Mouse (Mus musculus) layer of hippocampus, postnatal 25 days (tissue): Measurements from ENCODE around the gene Thbs4. TPM values are rescaled to one million over a fixed set of nuclear protein-coding genes. Genes with fewer than 3 reads are reported as not detected.
"Not testable (repeated sequence)": the region's sequence is repeated elsewhere in the genome, so short reads cannot be mapped to it uniquely, and the experiment has no call there.

Experiments
- DNase-seq, 2 experiments: peaks; one replicate each; pipeline ENCODE4 v3.0.0; 2022; ENCODE audit warnings: mixed read lengths in 2 of 2, low spot score in 1 of 2; ENCODE audit errors: extremely low spot score in 1 of 2
- total RNA-seq, 2 experiments: library from RNA; stranded (reverse); gene quantifications; 2 replicates each; pipeline ENCODE4 v1.2.3; 2021

Thbs4 gene
- 10 to 100 TPM; 21.0 to 22.9 TPM for total RNA-seq

DNA sequence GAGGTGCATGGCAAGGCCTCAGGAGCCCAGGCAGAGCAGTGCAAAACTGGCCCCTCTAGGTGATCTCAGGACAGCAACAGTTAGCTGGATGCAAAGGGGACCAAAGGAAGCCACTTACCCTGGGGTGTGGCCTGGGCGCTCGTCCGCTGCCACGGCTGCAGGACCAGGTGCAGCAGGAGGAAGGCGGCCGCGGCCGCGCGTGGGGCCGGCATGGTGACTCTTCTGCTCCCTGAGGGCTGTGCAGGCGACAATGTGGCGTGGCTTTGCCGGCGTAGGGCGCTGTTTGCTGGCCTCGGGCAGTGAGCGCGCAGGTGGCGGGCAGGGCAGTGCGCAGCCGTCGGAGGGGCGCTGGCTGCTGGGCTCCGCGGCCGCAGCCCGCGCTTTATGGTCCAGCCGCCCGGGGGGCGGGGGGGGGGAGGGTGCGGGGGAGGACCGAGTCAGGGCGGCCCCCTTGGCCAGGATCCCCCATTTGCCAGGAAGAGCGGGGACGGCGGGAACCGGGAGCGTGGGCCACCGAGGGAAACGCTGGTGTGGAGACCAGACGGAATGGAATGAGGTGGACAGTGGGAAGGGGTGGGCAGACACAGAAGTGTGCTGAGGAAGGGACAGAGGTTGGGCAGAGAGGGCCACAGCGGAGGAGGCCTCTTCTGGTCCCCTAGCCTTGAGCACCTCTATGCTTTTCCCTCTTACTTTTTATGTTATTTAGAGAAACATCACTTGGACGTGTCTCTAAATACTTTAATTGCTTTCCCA is at the start of gene Thbs4:
Thbs4 (minus strand) TSS at position 357 of the 753 bp plus-strand sequence.
- no peak for DNase-seq

DNA sequence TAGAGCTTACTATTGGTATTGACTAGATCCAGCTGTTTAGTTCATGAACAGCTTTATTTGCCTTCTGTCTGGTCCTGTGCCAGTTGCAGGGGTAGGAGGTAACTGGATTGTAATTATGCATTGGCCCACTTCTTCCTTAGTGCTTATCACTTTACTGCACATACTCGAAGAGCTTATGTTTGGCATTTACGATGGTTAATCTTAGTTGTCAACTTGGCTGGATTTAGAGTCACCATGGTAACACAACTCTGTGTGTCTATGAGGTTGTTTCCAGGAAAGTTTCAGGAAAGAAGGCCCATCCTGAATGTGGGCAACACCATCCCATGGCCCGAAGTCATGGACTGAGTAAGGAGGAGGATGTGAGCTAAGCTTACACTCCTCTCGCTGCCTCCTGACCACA is 38.5 kb upstream of the Thbs4 start:
- DNase-seq: no peak

DNA sequence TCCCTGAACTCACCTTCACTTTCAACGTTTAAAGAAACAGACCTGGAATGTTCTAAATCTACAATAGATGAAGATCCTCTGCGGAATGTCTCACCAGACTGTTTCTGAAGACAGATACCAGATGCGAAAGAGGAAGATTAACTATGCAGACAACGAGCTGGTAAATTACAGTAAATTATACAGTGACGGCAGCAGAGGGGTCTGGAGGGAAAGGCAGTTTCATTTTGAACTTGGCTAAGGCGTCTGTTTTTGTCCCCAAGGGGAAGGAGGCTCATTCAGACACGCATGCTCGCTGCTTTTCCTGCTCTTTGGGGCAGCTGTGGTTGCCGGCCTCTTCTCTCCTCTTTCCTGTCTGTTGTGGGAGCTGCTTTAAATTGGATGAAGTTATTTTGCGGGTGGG is 34.2 kb upstream of the Thbs4 start:
- no peak for DNase-seq

DNA sequence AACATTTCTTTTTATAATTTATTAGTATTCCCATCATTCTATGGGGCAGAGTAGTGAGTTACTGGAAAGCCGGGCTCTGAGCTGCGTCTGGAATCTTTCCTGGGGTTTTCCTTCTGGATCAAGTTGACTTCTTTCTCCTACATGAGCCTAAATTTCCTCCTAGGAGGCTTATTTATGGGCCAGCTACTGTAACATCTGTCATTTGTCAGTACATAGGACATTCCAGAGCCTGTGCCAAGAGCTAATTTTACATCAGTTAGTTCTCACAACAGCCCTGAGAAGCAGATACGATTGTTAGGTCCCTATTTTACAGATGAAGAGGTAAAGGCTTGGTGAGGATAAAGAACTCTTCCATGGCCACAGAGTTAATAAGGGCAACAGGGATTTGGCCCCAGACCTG is 22.7 kb upstream of the Thbs4 start:
- no peak for DNase-seq

DNA sequence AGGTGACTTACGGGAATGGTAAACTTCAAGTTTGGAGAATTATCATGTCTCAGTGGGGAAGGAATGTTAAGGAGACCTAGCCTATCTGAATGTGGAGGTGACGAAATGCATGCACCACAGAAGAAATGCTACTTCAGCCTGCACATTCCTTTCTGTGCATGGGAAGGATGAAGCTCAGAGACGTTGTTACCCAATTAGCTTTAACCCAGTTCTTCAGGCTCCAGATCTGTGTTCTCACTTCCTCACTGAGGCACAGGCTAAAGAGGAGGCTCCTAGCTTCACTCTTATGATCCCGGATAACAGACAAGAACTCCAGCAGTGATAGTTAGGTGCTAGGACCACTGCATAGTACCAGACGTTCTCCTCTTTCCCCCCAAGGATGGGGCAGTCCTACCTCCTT is 21.7 kb upstream of the Thbs4 start:
- no peak for DNase-seq

DNA sequence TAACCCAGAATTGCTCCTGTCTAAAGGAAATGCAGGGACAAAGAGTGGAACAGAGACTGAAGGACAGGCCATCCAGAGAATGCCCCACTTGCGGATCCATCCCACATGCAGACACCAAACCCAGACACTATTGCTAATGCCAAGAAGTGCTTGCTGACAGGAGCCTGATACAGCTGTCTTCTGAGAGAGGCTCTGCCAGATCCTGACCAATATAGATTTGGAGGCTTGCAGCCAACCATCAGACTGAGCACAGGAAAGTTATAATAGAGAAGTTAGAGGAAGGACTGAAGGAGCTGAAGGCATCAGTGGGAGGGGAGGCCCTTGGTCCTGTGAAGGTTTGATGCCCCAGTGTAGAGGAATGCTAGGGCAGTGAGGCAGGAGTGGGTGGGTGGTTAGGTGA is 16.0 kb upstream of the Thbs4 start:
- DNase-seq: not testable (repeated sequence)

DNA sequence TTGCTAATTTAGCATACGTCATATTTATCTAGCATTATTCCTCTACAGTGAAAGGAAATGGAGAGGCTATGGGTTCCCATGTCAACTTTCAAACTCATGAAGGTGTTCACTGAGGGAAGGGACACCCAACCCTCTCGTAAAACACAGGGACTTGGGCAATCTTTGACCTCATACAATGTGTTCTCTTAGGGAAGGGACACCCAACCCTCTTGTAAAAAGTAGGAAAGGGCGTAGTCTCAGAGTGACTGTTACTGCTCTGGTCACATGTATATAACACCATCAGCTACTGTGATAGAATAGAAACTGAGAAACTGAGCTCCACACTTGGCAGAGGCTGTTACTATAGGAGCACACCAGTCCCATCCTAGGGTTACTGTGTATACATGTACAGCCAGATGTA is 13.2 kb upstream of the Thbs4 start:
- DNase-seq: no peak

DNA sequence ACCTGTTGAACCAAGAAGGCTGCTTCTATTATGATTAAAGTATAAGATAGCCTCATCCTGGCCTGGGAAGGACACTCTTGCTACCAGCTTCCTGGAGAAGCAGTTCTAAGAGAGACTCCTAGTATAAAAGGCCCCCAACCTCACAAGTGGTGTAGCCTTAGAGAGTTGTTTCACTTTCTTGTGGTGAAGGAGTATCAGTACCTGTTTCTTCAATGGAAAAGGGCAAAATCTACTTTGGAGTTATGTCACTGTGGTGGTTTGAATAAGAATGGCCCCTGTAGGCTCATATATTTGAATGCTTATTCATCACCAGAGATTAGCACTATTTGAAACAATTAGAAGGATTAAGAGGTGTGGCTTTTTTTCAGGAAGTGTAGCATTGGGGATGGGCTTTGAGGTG is 12.2 kb upstream of the Thbs4 start:
- no peak for DNase-seq

DNA sequence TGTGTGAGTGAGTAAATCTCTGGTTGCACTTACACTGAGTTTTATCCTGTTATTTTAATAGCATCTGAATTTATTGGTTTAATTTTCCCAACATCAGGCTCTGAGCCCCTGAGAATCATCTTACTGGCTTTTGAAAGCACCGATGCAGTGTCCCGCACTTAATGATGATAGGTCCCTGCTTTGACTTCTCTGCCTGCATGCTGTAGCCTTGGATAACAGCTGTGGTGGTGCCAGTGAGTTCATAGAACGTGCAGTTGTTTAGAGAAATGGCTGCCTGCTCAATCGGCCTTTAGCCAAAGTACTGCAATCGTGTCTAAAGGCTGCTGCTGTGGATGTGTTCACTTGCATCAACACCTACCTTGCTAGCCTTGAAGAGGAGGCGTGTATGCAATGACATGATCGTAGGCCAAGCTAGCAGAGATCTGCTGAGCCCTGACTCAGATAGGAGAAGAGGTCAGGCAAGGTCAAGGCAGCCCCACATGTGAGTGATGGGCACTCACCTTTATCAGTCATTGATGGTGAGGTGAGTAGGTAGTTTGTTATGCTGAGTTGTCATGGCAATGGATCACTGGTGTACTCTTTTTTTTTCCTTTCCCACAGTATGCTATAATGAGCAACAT is 4.8 kb upstream of the Thbs4 start:
- no peak for DNase-seq

DNA sequence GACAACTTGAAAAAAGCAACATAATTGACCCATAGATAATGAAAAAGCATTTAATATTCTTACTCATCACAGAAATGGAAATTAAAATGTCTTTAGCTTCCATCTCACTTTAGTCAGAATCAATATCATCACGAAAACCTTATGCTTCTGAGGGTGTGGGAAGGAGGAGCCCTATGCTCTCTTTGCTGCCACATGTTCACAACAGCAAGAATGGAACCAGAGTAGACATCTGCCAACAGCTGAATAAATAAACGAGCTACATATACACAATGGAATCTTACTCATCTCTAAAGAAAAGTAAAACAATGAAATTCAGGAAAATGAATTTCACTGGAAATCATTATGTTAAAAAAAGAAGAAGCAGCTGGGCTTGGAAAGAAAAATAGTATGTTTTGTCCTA is 4.2 kb upstream of the Thbs4 start:
- DNase-seq: no peak

DNA sequence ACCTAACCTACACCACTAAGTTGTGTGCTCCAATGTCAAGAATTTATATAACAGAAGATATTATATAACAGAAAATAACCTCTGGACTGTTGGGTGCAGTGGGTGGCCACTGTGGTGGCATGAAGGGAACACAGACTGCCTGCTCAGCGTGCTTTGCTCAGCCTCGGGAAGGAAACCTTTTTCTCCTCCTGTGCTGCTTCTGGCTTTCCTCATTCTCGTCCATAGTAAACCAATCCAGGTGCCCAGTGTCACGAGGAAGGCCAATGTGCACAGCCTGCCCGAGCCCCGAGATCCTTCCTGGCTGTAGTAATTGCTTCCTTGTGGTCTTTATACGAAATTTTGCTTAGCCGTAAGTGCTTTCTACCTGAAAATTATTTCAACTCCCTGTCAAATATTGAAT is 982 bp downstream of the Thbs4 start:
- no peak for DNase-seq

DNA sequence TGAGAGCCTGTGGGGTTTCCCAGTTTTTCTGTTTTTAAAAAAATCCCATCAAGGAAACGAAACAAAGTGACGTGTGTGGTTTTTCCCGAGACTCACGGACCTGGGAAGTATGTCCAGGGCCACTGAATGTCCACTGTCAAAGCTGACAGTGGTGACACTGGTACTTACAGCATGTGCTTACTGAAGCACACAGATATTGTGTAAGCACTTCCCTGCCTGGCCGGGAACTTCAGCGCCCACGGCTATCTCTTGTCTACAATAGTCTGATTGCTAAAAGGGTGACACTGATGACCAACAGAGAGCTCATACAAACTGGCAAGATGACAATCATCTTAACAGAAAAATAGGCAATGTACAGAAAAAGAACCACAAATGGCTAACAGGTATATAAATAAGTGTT is 3.1 kb downstream of the Thbs4 start:
- no peak for DNase-seq

DNA sequence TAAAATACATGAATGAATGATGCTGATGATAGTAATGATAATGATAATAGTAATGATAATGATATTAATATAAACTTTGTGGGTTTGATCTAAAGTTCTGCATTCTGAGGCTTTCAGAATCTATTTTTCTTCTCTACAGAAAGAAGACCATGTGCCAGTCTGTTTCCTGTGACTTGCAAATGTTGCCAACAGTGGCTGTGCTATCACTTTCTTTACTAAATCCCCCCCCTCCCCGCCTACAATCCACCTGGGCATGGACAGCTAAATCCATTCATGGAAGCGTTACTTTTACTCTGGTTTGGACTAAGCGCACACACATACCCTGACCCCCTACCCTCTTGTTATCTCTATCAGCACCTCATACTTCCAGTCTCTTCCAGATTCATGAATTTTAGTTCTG is 10.3 kb downstream of the Thbs4 start:
- no peak for DNase-seq

DNA sequence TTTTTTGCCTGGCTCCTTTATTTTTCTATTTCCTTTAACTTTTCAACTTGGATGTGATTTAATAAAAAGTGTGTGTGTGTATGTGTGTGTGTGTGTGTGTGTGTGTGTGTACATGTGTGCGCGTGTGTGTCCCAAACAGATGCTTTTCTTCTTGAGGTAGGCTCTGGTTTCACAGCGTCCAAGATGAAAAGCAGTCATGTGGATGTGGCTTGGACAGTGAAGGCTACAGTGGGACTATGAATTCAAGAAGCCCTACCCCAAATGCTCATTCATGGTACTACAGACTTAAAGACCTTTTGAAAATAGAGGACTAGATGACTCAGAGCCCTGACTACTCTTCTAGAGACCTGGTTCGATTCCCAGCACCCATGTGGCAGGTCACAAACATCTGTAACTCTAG is 11.1 kb downstream of the Thbs4 start:
- no peak for DNase-seq

DNA sequence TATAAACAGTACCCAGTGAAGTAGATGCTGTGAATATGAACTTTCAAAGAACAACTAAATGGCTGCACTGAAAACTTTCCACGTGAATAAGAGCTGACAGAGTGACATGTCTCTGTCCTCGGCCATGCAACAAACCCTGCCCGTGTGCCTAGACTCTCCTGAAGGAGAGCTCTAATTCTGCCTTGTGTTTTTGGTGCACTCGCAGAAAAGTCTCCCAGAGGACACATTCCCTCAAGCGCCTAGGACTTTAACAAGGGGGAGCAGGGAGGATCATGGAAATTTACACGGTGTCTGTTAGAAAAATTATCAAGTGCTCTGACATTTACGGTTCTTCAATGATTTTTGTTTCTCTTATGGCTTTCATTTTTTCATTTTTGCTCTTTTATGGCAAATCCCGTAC is 13.7 kb downstream of the Thbs4 start:
- no peak for DNase-seq

DNA sequence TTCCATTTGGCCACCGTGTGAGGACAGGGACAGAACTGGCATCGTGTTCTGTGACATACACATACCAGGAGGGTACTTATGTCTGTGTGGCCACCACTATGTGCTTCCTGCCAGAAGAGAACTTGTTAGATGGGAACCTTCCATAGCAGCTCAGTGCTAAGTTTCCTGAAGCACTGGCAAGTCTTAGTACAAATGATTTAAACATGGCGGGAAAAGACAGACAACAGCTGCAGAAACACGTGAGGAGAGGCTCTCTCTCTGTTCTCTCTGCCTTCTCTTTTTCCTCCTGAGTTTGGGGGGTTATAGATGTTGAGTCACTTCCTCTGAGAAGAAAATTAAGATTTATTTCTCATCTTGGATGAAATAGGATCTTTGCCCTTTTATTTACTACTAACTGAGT is 14.5 kb downstream of the Thbs4 start:
- no peak for DNase-seq

DNA sequence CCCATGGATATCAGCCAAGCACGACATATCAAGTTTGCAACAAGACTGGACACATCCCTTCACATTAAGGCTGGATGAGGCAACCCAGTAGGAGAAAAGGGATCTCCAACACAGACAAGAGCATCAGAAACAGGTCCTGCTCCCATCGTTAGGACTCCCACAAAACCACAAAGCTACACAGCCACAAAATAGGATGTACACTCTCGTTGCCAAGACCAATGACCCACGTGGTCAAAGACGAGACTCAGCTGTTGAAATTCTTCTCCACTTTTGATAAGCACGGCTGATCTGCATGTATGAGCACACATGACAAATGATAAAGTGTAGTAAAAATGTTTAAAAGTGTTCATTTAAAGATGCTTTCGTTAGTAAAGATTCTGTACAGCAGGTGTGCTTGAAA is 16.0 kb downstream of the Thbs4 start:
- DNase-seq: no peak

DNA sequence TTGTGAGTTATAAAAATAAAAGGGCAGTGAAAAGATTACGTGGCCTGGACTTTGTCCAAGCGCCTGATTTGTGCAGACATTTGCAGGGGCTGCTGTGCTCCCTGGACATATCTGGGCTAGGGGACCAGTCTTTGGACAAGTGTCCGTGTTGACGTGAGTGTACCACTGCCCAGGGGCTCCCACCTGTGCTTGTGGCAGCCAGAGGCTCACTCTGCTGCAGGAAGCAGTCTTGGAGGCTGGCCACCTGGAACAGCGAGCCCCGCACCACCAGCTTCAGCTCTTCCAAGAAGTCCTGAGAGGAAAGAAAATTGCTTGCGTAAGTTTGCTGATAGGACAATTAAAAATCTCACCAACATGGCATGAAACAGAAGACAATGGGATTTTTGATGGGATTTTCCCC is 18.7 kb downstream of the Thbs4 start:
- no peak for DNase-seq

DNA sequence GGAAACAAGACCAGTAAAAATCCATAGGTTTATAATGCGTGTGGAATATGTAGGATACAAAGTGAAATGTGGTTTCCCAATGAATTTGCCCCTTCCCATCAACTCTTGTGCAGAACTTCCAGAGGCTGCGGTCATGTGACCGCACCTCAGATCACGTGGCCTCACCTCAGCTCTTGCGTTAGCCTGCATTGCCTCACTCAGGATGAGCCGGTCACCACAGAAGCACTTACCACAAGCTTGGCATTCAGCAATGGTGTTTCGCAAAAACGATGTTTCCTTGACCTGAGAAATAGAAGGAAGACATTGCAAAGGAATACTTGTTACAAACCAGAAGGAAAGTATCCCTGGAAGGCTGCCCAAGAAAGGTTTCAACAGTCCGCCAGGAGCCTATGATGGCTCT is 19.7 kb downstream of the Thbs4 start:
- DNase-seq: no peak

DNA sequence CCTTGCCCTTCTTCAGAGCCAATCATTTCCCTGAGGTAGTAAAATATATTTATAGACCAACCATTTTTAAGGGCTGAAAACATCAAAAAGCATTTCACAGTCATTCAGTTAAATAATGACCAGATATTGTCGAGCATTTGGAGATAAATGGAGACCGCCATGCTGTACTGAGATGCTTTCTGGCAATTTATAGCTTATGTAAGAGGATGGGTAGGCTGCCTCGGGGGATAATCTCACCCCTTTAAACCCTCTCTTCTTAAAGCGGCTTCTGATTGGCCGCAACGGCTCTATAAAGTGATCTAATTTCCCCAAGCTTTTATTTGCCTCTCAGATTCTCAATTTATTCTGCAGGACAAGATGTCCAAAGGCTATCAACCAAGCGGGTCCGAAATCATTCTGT is 22.1 kb downstream of the Thbs4 start:
- DNase-seq: no peak

DNA sequence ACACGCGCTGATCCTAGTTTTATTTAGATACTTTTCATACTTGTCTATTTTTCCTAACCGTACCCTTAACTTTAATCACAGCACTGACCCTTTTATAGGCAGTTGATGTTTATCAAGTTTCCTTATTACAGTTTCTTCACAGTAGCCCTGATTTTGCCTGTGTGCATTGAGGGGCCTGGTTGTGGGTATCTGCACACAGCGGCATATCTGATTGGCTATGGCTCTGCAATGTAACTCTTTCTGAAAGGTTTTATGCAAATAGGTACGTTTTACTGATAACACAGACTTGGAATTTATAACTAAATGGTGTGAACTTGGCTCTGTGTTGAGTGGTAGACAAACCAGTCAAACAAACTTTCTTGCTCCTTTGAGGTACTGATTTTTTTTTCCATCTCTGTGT is 23.1 kb downstream of the Thbs4 start:
- DNase-seq: no peak

DNA sequence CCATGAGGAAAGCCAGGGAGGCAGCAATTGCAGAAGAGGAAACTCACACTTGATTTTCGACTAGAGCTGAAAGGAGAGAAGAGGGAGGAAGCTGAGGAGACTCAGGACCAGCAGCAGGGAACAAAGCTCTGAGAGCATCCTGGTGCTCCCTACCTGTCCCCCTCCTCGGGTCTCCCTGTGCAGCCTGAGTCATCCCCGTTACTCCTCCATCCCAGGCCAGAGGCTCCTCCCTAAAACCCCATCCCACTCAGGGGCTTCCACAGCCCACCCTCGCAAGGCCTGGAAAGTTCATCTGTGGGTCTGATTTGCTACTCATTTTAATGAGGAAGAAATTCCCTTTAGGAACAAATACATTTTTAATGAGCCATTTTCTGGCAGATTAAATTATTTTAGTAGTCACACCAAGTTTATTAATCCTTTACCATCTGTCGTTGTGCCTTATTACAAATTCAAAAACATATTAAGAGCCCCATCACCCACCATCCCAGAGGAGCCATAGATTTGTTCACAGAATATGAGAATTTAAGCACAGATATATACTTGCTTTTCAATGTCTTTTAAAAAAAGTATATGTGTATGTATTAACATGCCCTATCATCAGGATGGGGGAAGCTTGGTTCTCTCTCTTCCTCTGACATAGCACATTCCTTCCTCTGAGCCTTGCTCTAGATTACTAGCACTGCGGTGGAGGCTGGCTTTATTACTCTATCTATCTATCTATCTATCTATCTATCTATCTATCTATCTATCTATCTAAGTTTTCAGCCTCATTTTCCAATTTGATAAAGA is 29.0 kb downstream of the Thbs4 start:
- DNase-seq: peak in 1 of 2 experiments; percentile 13
